Mouse (Mus musculus): ENCODE data around the gene Kirrel3. TPM values are rescaled to one million over a fixed set of nuclear protein-coding genes. Genes with fewer than 3 reads are reported as not detected.

The Kirrel3 gene
- polyA plus RNA-seq, 1 experiment from 2014 or later, result 2.2 TPM

GRCm38 (mm10) chr9:34965041-34965415, 479.3 kb downstream of the Kirrel3 start:
- H3K27me3 ChIP-seq (ENCODE audit: low read depth, poor library complexity, severe bottlenecking), result peaks cover 38% of the 10 kb centered on the region; the same call in 1 of the 2 replicates
- no peak for DNase-seq (ENCODE audit: low spot score)
- no peak overlapping the region for H3K4me3 ChIP-seq
- H3K36me3 ChIP-seq, result no peaks in the 10 kb centered on the region
- H3K27ac ChIP-seq, result no peak overlapping the region
- peaks cover 24% of the 10 kb centered on the region for H3K4me1 ChIP-seq
- WGBS, result 28% methylated on average over 4 of the region's 4 CpGs
- no peaks in the 10 kb centered on the region for H3K9me3 ChIP-seq (replicated peaks)

- H3K4me3 ChIP-seq, result no peak overlapping the region
- H3K27ac ChIP-seq, result no peak overlapping the region
- H3K9me3 ChIP-seq (replicated peaks), result no peaks in the 10 kb centered on the region
- peaks cover 23% of the 10 kb centered on the region for H3K4me1 ChIP-seq
- no peak for DNase-seq (ENCODE audit: low spot score)
- no peaks in the 10 kb centered on the region for H3K36me3 ChIP-seq
- WGBS, result 32% methylated on average over 6 of the region's 6 CpGs
- H3K27me3 ChIP-seq (ENCODE audit: low read depth, poor library complexity, severe bottlenecking), result peaks cover 20% of the 10 kb centered on the region; the same call in 1 of the 2 replicates
Measured at GRCm38 (mm10) chr9:34967772-34968171, 482.1 kb downstream of the Kirrel3 start.

DNA sequence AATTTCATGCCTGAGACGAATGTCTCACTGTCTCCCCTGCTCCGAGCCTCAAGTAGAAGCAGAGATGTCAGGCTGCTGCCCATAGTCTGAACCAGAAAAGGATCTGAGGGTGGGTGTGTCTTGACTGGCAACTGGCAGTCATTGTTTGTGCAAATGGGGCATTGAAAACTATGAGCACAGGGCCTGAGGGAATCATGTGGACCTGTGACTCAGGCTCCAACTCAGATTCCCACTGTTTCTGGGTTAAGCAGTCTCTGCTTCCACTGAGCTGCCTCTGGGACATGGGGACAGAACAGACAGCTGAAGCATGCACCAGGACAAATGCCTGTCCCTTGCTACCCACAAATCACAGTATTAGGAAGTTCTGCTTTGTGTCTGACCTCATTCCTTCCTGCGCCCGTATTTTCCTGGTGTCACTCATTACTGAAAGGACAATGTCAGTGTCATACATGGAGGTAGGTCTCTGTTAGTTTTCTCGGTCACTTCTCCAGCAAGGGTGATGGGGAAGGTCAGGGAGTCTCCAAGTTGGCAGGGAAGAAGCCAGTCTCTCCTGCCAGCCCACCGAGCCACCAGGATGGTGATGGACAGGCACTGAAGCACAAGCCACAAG, 484.3 kb downstream of the Kirrel3 start:
- 77% methylated on average over 6 of the region's 6 CpGs for WGBS
- no peak for DNase-seq (ENCODE audit: low spot score)

GRCm38 (mm10) chr9:34974326-34974725, 488.6 kb downstream of the Kirrel3 start:
- Histone ChIP-seq H3K4me1 (peaks cover 23% of the 10 kb centered on the region), H3K27ac (no peak overlapping the region), H3K4me3 (no peak overlapping the region), H3K9me3 (replicated peaks) (no peaks in the 10 kb centered on the region), H3K27me3 (ENCODE audit: low read depth, poor library complexity, severe bottlenecking) (no peaks in the 10 kb centered on the region), H3K36me3 (no peaks in the 10 kb centered on the region)
- WGBS, result 89% methylated on average over 1 of the region's 1 CpGs
- no peak for DNase-seq (ENCODE audit: low spot score)

More for the DNA sequence above, 484.3 kb downstream of the Kirrel3 start:
- H3K27ac ChIP-seq, result no peak overlapping the region
- peaks cover 13% of the 10 kb centered on the region for H3K4me1 ChIP-seq
- H3K4me3 ChIP-seq, result no peak overlapping the region
- H3K27me3 ChIP-seq (ENCODE audit: low read depth, poor library complexity, severe bottlenecking), result peaks cover 15% of the 10 kb centered on the region; the same call in 1 of the 2 replicates
- H3K9me3 ChIP-seq (replicated peaks), result no peaks in the 10 kb centered on the region
- H3K36me3 ChIP-seq, result no peaks in the 10 kb centered on the region

DNA sequence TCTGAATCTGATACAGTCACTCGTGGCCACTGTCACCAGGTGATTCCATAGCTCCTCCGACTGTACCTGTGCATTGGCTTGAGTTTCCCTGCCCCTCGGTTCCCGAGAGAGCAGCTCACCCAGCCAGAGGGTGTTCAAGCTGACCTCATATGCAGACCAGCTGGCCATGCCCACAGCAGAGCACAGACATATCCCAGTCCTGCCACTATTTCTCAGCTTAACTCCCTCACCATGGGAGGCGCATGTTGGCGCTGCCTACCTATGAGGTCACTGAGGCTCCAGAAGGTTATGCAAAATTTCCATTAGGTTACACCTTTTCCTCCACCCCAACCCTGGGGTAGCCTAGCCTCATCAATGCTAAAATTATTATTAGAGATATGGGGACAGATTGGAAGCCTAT, 489.6 kb downstream of the Kirrel3 start:
- Histone ChIP-seq H3K36me3 (no peaks in the 10 kb centered on the region), H3K4me3 (no peak overlapping the region), H3K27me3 (ENCODE audit: low read depth, poor library complexity, severe bottlenecking) (no peaks in the 10 kb centered on the region), H3K27ac (no peak overlapping the region), H3K4me1 (peaks cover 23% of the 10 kb centered on the region), H3K9me3 (replicated peaks) (no peaks in the 10 kb centered on the region)
- DNase-seq (ENCODE audit: low spot score), result no peak
- WGBS, result 91% methylated on average over 6 of the region's 6 CpGs

- 69% methylated on average over 8 of the region's 8 CpGs for WGBS
Measured at GRCm38 (mm10) chr9:34976596-34977462, 491.1 kb downstream of the Kirrel3 start.

DNA sequence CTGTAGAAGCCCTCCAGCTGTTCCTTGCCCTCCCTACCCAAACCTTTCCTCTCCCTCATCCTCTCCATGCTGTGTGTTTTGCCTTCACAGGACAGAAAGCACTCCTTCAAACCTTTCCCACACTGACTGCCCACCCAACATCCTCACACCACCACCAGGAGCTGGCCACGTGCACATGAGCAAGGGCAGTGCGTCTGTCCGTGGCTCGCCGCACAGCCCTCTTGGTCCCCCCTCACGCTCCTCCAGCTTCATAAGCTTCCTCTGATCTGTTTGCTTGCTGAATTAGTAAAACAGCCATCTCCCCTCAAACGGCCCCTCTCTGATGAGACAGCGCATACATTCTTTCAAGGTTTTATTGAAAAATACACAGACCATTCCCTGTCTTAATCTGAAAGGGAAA, 492.0 kb downstream of the Kirrel3 start:
- DNase-seq (ENCODE audit: low spot score), result no peak
- Histone ChIP-seq H3K4me1 (peaks cover 21% of the 10 kb centered on the region), H3K36me3 (no peaks in the 10 kb centered on the region), H3K27me3 (ENCODE audit: low read depth, poor library complexity, severe bottlenecking) (no peaks in the 10 kb centered on the region), H3K4me3 (no peak overlapping the region), H3K9me3 (replicated peaks) (no peaks in the 10 kb centered on the region), H3K27ac (no peak overlapping the region)
- 94% methylated on average over 8 of the region's 8 CpGs for WGBS

More at GRCm38 (mm10) chr9:34976596-34977462, 491.1 kb downstream of the Kirrel3 start:
- Histone ChIP-seq H3K27ac (no peak overlapping the region), H3K27me3 (ENCODE audit: low read depth, poor library complexity, severe bottlenecking) (no peaks in the 10 kb centered on the region), H3K36me3 (no peaks in the 10 kb centered on the region), H3K4me1 (peaks cover 23% of the 10 kb centered on the region), H3K4me3 (no peak overlapping the region), H3K9me3 (replicated peaks) (no peaks in the 10 kb centered on the region)
- no peak for DNase-seq (ENCODE audit: low spot score)

DNA sequence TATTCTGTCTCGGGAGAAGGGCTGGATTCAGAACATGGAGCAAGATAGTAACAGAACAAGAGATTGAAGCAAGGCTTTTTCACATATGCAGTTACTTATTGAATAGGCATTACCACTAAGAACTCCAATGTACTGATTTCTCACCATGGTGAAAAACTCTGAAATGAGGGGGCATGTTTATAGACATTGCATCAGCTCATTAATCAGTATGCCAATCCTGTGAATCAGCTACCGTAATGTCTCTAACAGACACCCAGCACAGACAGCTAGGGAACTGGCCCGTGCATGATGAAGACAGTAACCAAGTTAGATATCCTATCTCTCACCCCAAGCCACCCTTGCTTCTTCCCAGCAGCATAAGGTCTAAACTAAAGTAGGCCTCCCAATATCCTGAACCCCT, 492.5 kb downstream of the Kirrel3 start:
- Histone ChIP-seq H3K27ac (no peak overlapping the region), H3K9me3 (replicated peaks) (no peaks in the 10 kb centered on the region), H3K27me3 (ENCODE audit: low read depth, poor library complexity, severe bottlenecking) (no peaks in the 10 kb centered on the region), H3K36me3 (no peaks in the 10 kb centered on the region), H3K4me3 (no peak overlapping the region), H3K4me1 (peaks cover 21% of the 10 kb centered on the region)
- WGBS, result 82% methylated on average over 3 of the region's 3 CpGs
- DNase-seq (ENCODE audit: low spot score), result no peak

- Histone ChIP-seq H3K36me3 (no peaks in the 10 kb centered on the region), H3K4me3 (no peak overlapping the region), H3K27me3 (ENCODE audit: low read depth, poor library complexity, severe bottlenecking) (no peaks in the 10 kb centered on the region), H3K9me3 (replicated peaks) (no peaks in the 10 kb centered on the region), H3K4me1 (peaks cover 23% of the 10 kb centered on the region), H3K27ac (no peak overlapping the region)
- 90% methylated on average over 5 of the region's 5 CpGs for WGBS
- DNase-seq (ENCODE audit: low spot score), result no peak
Measured at GRCm38 (mm10) chr9:34980516-34981265, 495.0 kb downstream of the Kirrel3 start.

DNA sequence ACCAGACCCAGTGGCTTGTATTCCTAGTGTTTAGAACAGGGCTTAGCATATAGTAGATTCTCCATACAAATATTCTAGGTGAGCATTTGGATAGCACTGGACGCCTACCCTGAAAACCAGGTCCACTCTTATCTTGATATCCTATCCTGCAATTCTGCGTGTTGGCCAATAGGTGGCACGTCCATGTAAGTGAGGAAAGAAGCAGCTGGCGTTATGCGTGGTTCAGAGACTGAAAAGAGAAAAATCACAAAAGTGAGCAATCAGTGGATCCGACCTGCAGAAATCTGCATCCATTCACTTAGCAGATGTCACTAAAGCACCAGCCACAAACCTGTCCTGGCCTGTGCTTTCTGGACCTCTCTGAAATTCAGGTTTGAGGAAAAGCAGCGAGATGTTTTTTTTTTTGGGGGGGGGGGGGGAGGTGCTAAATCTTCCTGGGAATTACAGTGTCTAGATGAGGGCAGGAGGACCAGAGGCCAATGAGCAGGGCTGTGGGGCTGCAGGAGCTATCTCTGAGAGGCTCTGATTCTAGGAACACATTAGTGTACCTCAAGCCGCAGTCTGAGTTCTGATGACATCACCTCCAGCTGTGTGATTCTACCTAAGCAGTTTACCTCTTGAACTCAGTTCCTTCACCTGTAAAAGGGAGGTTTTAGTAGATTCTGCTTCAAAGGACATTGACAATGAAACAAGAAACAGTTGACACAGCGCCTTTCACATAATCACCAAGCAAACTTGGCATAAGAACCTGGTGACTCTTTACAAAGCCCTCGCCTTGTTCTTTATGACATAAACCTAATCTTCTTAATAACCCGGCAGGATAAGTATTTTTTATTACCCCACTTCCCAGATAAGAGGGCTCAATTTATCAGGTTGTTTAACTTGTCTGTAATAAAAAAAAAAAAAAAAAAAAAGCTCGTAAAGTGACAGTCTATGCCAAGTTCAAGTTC, 498.1 kb downstream of the Kirrel3 start:
- Histone ChIP-seq H3K4me3 (no peak overlapping the region), H3K4me1 (peaks cover 6% of the 10 kb centered on the region; the same call in 1 of the 2 replicates), H3K36me3 (no peaks in the 10 kb centered on the region), H3K27ac (no peak overlapping the region), H3K27me3 (ENCODE audit: low read depth, poor library complexity, severe bottlenecking) (no peaks in the 10 kb centered on the region), H3K9me3 (replicated peaks) (no peaks in the 10 kb centered on the region)
- no peak for DNase-seq (ENCODE audit: low spot score)
- WGBS, result 40% methylated on average over 12 of the region's 12 CpGs

GRCm38 (mm10) chr9:34986156-34986555, 500.5 kb downstream of the Kirrel3 start:
- DNase-seq (ENCODE audit: low spot score), result no peak
- peaks cover 6% of the 10 kb centered on the region; the same call in 1 of the 2 replicates for H3K4me1 ChIP-seq
- H3K36me3 ChIP-seq, result no peaks in the 10 kb centered on the region
- no peak overlapping the region for H3K4me3 ChIP-seq
- no peak overlapping the region for H3K27ac ChIP-seq
- H3K9me3 ChIP-seq (replicated peaks), result no peaks in the 10 kb centered on the region
- no peaks in the 10 kb centered on the region for H3K27me3 ChIP-seq (ENCODE audit: low read depth, poor library complexity, severe bottlenecking)
